ENCODE assay signal across 17 mouse cellular contexts in the genomic region with DNA sequence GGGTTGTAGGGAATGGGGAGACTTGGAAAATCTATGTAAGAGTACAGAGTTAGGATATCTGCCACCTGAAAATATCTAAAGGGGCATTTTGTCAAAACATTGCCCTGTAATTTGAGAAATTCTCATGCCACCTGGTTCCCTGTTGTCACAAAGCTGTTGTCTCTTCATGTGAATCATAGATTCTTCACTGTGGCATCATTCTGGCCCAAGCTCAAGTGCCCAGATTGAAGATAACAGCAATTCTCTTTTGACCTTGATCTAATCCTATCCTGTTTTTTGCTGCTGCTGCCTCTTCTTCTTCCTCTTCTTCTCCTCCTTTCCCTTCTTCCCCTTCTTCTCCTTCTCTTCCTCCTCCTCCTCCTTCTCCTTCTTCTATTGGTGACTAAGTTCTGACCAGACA.
"Had no signal": no experiment of that assay in that cellular context is flagged by ENCODE, and none has a peak within 500 bp of the region (broad histone marks: within the 10 kb centered on the region; RNA-seq: fewer than 3 reads in every experiment).

No protein-coding gene starts in this region.

- DNase-seq: kidney, postnatal 25 days; liver, embryonic 13.5 days; lung, adult 2 months; lung, postnatal 14 days; lung, postnatal 4 days; right cerebral cortex, adult 18-20 months; right cerebral cortex, postnatal 14 days; right cerebral cortex, postnatal 4 days; thymus, adult 2 months; thymus, postnatal 14 days; thymus, postnatal 4 days had no signal

- H3K27ac ChIP-seq: kidney, postnatal 0 days; liver, embryonic 13.5 days; midbrain, embryonic 12.5 days; midbrain, embryonic 15.5 days; neural tube, embryonic 12.5 days; neural tube, embryonic 15.5 days; stomach, postnatal 0 days had no signal

- H3K4me3 ChIP-seq: liver, embryonic 13.5 days; midbrain, embryonic 12.5 days; midbrain, embryonic 15.5 days; neural tube, embryonic 12.5 days; neural tube, embryonic 15.5 days had no signal
